Mouse (Mus musculus) gastrocnemius, adult 8-10 months (tissue): ENCODE results near the gene Cox6a1. TPM values are rescaled to one million over a fixed set of nuclear protein-coding genes. Genes with fewer than 3 reads are reported as not detected.

Source experiments
- DNase-seq, 2 experiments: peaks; one replicate each; pipeline ENCODE4 v3.0.0; 2022; ENCODE audit warnings: low spot score in 2 of 2
- total RNA-seq, 4 experiments: library from RNA; stranded (reverse); gene quantifications; 2 replicates each; pipeline ENCODE4 v1.2.4; 2022

Cox6a1 gene
- total RNA-seq, 4 experiments from 2014 or later: 35.3 to 49.8 (median 42.5) TPM

- DNase-seq: peak; percentile 97 to 98
Observed at GRCm38 (mm10) chr5:115300792-115301614, 47.8 kb downstream of the Cox6a1 start, which contains the start of gene Dynll1. Dynll1 (minus strand) TSS chr5:115300999.

- peak in 1 of 2 experiments; percentile 33 for DNase-seq
Observed at GRCm38 (mm10) chr5:115300035-115300744, 48.6 kb downstream of the Cox6a1 start.

GRCm38 (mm10) chr5:115296347-115296746 lies 52.4 kb downstream of the Cox6a1 start:
- DNase-seq: no peak

Other genes with a start within 250 kb of the Cox6a1 start
- 10 to 100 TPM; 66.4 to 76.7 (median 72.5) TPM for gene Acads, start 229.6 kb downstream of the Cox6a1 start, total RNA-seq
- gene Unc119b, start 214.0 kb downstream of the Cox6a1 start, total RNA-seq: 10 to 100 TPM in 2 of 4 experiments, 1 to 10 TPM in 2; 8.6 to 11.7 (median 9.8) TPM
- 100 to 1,000 TPM; 140 to 220 (median 197) TPM for gene Mlec, start 190.8 kb downstream of the Cox6a1 start, total RNA-seq
- gene Cabp1, start 154.6 kb downstream of the Cox6a1 start, total RNA-seq: 1 to 10 TPM in 1 of 4 experiments, under 1 TPM in 3; 0.22 to 1.1 (median 0.38) TPM
- gene Pop5, start 113.1 kb downstream of the Cox6a1 start, total RNA-seq: 10 to 100 TPM; 27.3 to 40.7 (median 38.0) TPM
- gene Rnf10, start 76.1 kb downstream of the Cox6a1 start, total RNA-seq: 100 to 1,000 TPM; 304 to 367 (median 342) TPM
- gene Coq5, start 69.3 kb downstream of the Cox6a1 start, total RNA-seq: 10 to 100 TPM; 73.1 to 89.5 (median 82.1) TPM
- 10 to 100 TPM; 37.7 to 68.0 (median 49.9) TPM for gene Dynll1, start 48.0 kb downstream of the Cox6a1 start, total RNA-seq
- gene Srsf9, start 21.8 kb downstream of the Cox6a1 start, total RNA-seq: 10 to 100 TPM in 3 of 4 experiments, 1 to 10 TPM in 1; 8.6 to 13.1 (median 11.5) TPM
- gene Gatc, start 7.8 kb downstream of the Cox6a1 start, total RNA-seq: 10 to 100 TPM; 22.8 to 25.6 (median 24.4) TPM
- 10 to 100 TPM; 18.9 to 23.7 (median 20.1) TPM for gene Triap1, start 7.8 kb downstream of the Cox6a1 start, total RNA-seq
- under 1 TPM in 2 of 4 experiments, not detected in 2; 0.19 to 0.27 TPM for gene Msi1, start 80.6 kb upstream of the Cox6a1 start, total RNA-seq
- gene Pla2g1b, start 117.3 kb upstream of the Cox6a1 start, total RNA-seq: not detected
- gene Sirt4, start 135.7 kb upstream of the Cox6a1 start, total RNA-seq: 10 to 100 TPM in 1 of 4 experiments, 1 to 10 TPM in 3; 7.2 to 13.5 (median 9.4) TPM
- 10 to 100 TPM; 76.0 to 89.9 (median 78.1) TPM for gene Pxn, start 157.7 kb upstream of the Cox6a1 start, total RNA-seq
- gene Rplp0, start 210.5 kb upstream of the Cox6a1 start, total RNA-seq: 100 to 1,000 TPM; 566 to 724 (median 629) TPM
- gene Gcn1l1, start 216.3 kb upstream of the Cox6a1 start, total RNA-seq: 10 to 100 TPM; 28.1 to 31.2 (median 30.6) TPM